Mouse (Mus musculus): ENCODE measurements around the gene Dhrs11.
"Not testable (repeated sequence)": the region's sequence is repeated elsewhere in the genome, so short reads cannot be mapped to it uniquely, and the experiment has no call there.

Dhrs11 gene

GRCm38 (mm10) chr11:84828516-84829399, at the start of gene Dhrs11:
Gene Dhrs11 (minus strand): TSS chr11:84828994.
- DNase-seq, result peak; percentile 88

GRCm38 (mm10) chr11:84876020-84876419, 47.2 kb upstream of the Dhrs11 start:
- DNase-seq, result not testable (repeated sequence)

GRCm38 (mm10) chr11:84873042-84873833, 44.4 kb upstream of the Dhrs11 start:
- no peak for DNase-seq

- no peak for DNase-seq
Observed at GRCm38 (mm10) chr11:84871548-84872069, 42.8 kb upstream of the Dhrs11 start.

- DNase-seq, result no peak
Observed at GRCm38 (mm10) chr11:84871046-84871445, 42.3 kb upstream of the Dhrs11 start.

- peak; percentile 88 for DNase-seq
Observed at GRCm38 (mm10) chr11:84870337-84871043, 41.7 kb upstream of the Dhrs11 start, which contains the start of gene Ggnbp2. Gene Ggnbp2 (minus strand): TSS chr11:84870817.

- peak; percentile 85 for DNase-seq
Observed at GRCm38 (mm10) chr11:84869537-84870232, 40.9 kb upstream of the Dhrs11 start.

- DNase-seq, result no peak
Observed at GRCm38 (mm10) chr11:84868786-84869259, 40.0 kb upstream of the Dhrs11 start.

- no peak for DNase-seq
Observed at GRCm38 (mm10) chr11:84867586-84867985, 38.8 kb upstream of the Dhrs11 start.

GRCm38 (mm10) chr11:84865268-84865667, 36.5 kb upstream of the Dhrs11 start:
- no peak for DNase-seq

GRCm38 (mm10) chr11:84855285-84855684, 26.5 kb upstream of the Dhrs11 start:
- DNase-seq, result no peak

- DNase-seq, result no peak
Observed at GRCm38 (mm10) chr11:84847475-84848090, 18.8 kb upstream of the Dhrs11 start.

- DNase-seq, result no peak
Observed at GRCm38 (mm10) chr11:84846741-84847474, 18.1 kb upstream of the Dhrs11 start.

GRCm38 (mm10) chr11:84839330-84839729, 10.5 kb upstream of the Dhrs11 start:
- no peak for DNase-seq

GRCm38 (mm10) chr11:84829495-84829894, 701 bp upstream of the Dhrs11 start:
- not testable (repeated sequence) for DNase-seq

- DNase-seq, result no peak
Observed at GRCm38 (mm10) chr11:84827901-84828503, 792 bp downstream of the Dhrs11 start.

GRCm38 (mm10) chr11:84827492-84827891, 1.3 kb downstream of the Dhrs11 start:
- DNase-seq, result no peak

GRCm38 (mm10) chr11:84826185-84826584, 2.6 kb downstream of the Dhrs11 start:
- peak; percentile 78 for DNase-seq

- DNase-seq, result no peak
Observed at GRCm38 (mm10) chr11:84825261-84825807, 3.5 kb downstream of the Dhrs11 start.

- no peak for DNase-seq
Observed at GRCm38 (mm10) chr11:84823484-84823897, 5.3 kb downstream of the Dhrs11 start.
